Mouse (Mus musculus): Measurements from ENCODE around the gene Pea15a. TPM values are rescaled to one million over a fixed set of nuclear protein-coding genes. Genes with fewer than 3 reads are reported as not detected.
A peak's percentile ranks its signal among the peaks of the same experiment; 100 is the strongest.

Gene Pea15a
- total and polyA plus RNA-seq, 3 experiments, result 15.6 to 50.6 (median 23.7) TPM

DNA sequence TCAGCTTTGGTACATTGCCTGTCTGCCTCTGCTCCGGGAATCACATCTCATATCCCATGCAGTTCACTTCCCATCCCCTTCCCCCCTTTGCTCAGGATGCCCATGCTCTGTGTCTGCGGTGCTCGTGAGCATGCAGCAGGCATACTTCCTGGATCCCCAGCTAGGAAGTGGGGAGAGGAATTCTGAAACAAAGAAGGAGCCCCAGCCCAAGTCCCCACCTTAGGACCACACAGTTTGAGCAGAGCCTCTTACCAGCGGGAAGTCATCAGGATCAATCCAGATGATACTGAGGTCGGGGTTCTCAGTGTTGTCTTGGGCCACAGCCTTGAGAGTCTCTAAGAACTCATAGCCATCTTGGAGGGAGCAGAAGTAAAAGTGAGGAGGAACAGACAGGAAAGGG lies 6.2 kb upstream of the Pea15a start:
- dilution Hi-C loops (cut with MboI; ENCODE audit: extremely low pct_ligation_motif_present, extremely low pct_unique_long_range_greater_than_20kb, low sequenced_read_pairs) (no loop called here), in situ Hi-C loops (cut with MboI; ENCODE audit: low pct_ligation_motif_present, low pct_unique_long_range_greater_than_20kb, low sequenced_read_pairs) (no loop called here)
- H3K79me2 ChIP-seq (replicated peaks; ENCODE audit: control insufficient read depth, extremely low read depth, insufficient read depth, poor library complexity, severe bottlenecking), result no peaks in the 10 kb centered on the region
- H3K4me3 ChIP-seq (replicated peaks in 1 of 3; ENCODE audit: low read depth in 2 of 3, low read length in 2 of 3, poor library complexity in 1 of 3), result no peak overlapping the region
- H3K36me3 ChIP-seq (replicated peaks in 1 of 2; ENCODE audit: control insufficient read depth in 1 of 2, insufficient read depth in 1 of 2, low read length in 1 of 2), result peaks cover 3 to 5% of the 10 kb centered on the region in 2 experiments
- no peak overlapping the region for H3K27ac ChIP-seq (ENCODE audit: insufficient read depth, low read depth)
- no peak for DNase-seq (ENCODE audit: extremely low read depth)
- H3K4me1 ChIP-seq (ENCODE audit: control insufficient read depth in 1 of 2, insufficient read depth in 2 of 2), result peaks cover 4 to 18% of the 10 kb centered on the region in 2 experiments
- H3K9me3 ChIP-seq (replicated peaks; ENCODE audit: low read length), result no peaks in the 10 kb centered on the region
- TF ChIP-seq CHD2 (IDR thresholded peaks at IDR 0.05; ENCODE audit: low read length) (no peak), NELFE (IDR thresholded peaks at IDR 0.05; ENCODE audit: low read depth, low read length) (no peak), MEF2A (IDR thresholded peaks at IDR 0.05; ENCODE audit: borderline replicate concordance, low read depth, low read length) (no peak), MYC (IDR thresholded peaks at IDR 0.05; ENCODE audit: low read depth, low read length) (no peak), ETS1 (conservative IDR thresholded peaks at IDR 0.05; ENCODE audit: low read depth, low read length) (no peak), KAT2A (IDR thresholded peaks at IDR 0.05; ENCODE audit: insufficient replicate concordance, low read length) (no peak), USF1 (IDR thresholded peaks at IDR 0.05; ENCODE audit: low read depth, low read length) (no peak), RAD21 (IDR thresholded peaks at IDR 0.05; ENCODE audit: low read depth, low read length) (no peak), MAFK (IDR thresholded peaks at IDR 0.05; ENCODE audit: insufficient replicate concordance, low read length) (no peak), JUND (conservative IDR thresholded peaks at IDR 0.05; ENCODE audit: low read depth, low read length) (no peak), RCOR1 (conservative IDR thresholded peaks at IDR 0.05; ENCODE audit: low read depth, low read length) (no peak), PAX5 (IDR thresholded peaks at IDR 0.05; ENCODE audit: low read length) (no peak), GABPA (IDR thresholded peaks at IDR 0.05; ENCODE audit: insufficient replicate concordance, low read depth, low read length) (no peak), ZMIZ1 (IDR thresholded peaks at IDR 0.05; ENCODE audit: low read depth, low read length) (no peak), ZKSCAN1 (IDR thresholded peaks at IDR 0.05; ENCODE audit: borderline replicate concordance, low read depth, low read length) (no peak), EP300 (IDR thresholded peaks at IDR 0.05; ENCODE audit: low read length) (no peak), MXI1 (IDR thresholded peaks at IDR 0.05; ENCODE audit: low read depth, low read length) (no peak), POLR2AphosphoS2 (IDR thresholded peaks at IDR 0.05; ENCODE audit: low read depth, low read length) (no peak)
- H3K9ac ChIP-seq (ENCODE audit: insufficient read depth, low read depth), result no peak overlapping the region
- no peaks in the 10 kb centered on the region for H3K27me3 ChIP-seq (replicated peaks)
- no peak overlapping the region for H3K4me2 ChIP-seq (ENCODE audit: insufficient read depth, low read depth, poor library complexity, severe bottlenecking)

DNA sequence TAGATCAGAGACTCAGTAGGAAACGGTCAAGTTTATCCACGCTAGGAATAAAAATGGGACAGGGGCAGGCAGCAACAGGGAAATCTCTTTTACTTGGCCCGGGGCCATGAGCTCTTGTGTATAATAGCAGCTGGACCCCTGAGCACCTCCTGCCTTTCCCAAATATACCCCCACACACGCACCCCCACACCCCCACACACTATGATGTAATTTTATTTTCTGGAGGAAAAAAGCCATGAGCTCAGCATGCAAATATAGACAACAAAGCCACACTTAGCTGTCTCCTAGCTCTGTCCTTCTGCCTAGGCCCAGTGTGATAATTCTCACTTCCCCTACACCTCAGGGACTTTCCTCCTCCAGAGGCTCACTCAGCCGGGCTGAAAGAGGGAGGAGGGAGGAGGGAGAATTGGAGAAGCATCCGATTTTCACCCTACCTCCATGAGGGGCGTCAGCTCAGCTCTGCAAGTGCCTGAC lies 544 bp upstream of the Pea15a start:
- no peaks in the 10 kb centered on the region for H3K27me3 ChIP-seq (replicated peaks)
- peak overlapping the region; percentile 83 for H3K9ac ChIP-seq (ENCODE audit: insufficient read depth, low read depth)
- H3K4me3 ChIP-seq (replicated peaks in 1 of 3; ENCODE audit: low read depth in 2 of 3, low read length in 2 of 3, poor library complexity in 1 of 3), result peak overlapping the region in 2 of 3 experiments; percentile 28 to 78
- H3K36me3 ChIP-seq (replicated peaks in 1 of 2; ENCODE audit: control insufficient read depth in 1 of 2, insufficient read depth in 1 of 2, low read length in 1 of 2), result peaks cover 7 to 34% of the 10 kb centered on the region in 2 experiments
- in situ Hi-C loops (cut with MboI; ENCODE audit: low pct_ligation_motif_present, low pct_unique_long_range_greater_than_20kb, low sequenced_read_pairs), result no loop called here
- H3K27ac ChIP-seq (ENCODE audit: insufficient read depth, low read depth), result peak overlapping the region; percentile 32; the same call in 1 of the 2 replicates
- H3K4me1 ChIP-seq (ENCODE audit: control insufficient read depth in 1 of 2, insufficient read depth in 2 of 2), result peaks cover 13 to 51% of the 10 kb centered on the region in 2 experiments
- dilution Hi-C loops (cut with MboI; ENCODE audit: extremely low pct_ligation_motif_present, extremely low pct_unique_long_range_greater_than_20kb, low sequenced_read_pairs), result no loop called here
- H3K9me3 ChIP-seq (replicated peaks; ENCODE audit: low read length), result no peaks in the 10 kb centered on the region
- peak overlapping the region; percentile 76 for H3K4me2 ChIP-seq (ENCODE audit: insufficient read depth, low read depth, poor library complexity, severe bottlenecking)
- H3K79me2 ChIP-seq (replicated peaks; ENCODE audit: control insufficient read depth, extremely low read depth, insufficient read depth, poor library complexity, severe bottlenecking), result no peaks in the 10 kb centered on the region; the same call in 1 of the 2 replicates
- peak; percentile 77 for DNase-seq (ENCODE audit: extremely low read depth)
- TF ChIP-seq EP300 (IDR thresholded peaks at IDR 0.05; ENCODE audit: low read length) (peak; percentile 71), ELF1 (IDR thresholded peaks at IDR 0.05; ENCODE audit: low read depth, low read length) (no peak), USF1 (IDR thresholded peaks at IDR 0.05; ENCODE audit: low read depth, low read length) (no peak), JUN (IDR thresholded peaks at IDR 0.05; ENCODE audit: insufficient read depth, low read depth, low read length) (peak; percentile 84), CTCF (conservative IDR thresholded peaks at IDR 0.05 in 1 of 2, IDR thresholded peaks at IDR 0.05 in 1 of 2; ENCODE audit: low read depth in 2 of 2, low read length in 2 of 2) (no peak), RCOR1 (conservative IDR thresholded peaks at IDR 0.05; ENCODE audit: low read depth, low read length) (no peak), CHD2 (IDR thresholded peaks at IDR 0.05; ENCODE audit: low read length) (no peak), MEF2A (IDR thresholded peaks at IDR 0.05; ENCODE audit: borderline replicate concordance, low read depth, low read length) (peak; percentile 92), SMC3 (IDR thresholded peaks at IDR 0.05; ENCODE audit: low read depth, low read length) (0 out of 2 replicates have a peak, but pooled peaks have one; percentile 1), NELFE (IDR thresholded peaks at IDR 0.05; ENCODE audit: low read depth, low read length) (no peak), POLR2A (IDR thresholded peaks at IDR 0.05; ENCODE audit: low read depth, low read length) (no peak), TCF12 (IDR thresholded peaks at IDR 0.05; ENCODE audit: low read depth, low read length) (0 out of 2 replicates have a peak, but pooled peaks have one; percentile 11), ZC3H11A (IDR thresholded peaks at IDR 0.05; ENCODE audit: low read depth, low read length) (no peak), POLR2AphosphoS2 (IDR thresholded peaks at IDR 0.05; ENCODE audit: low read depth, low read length) (no peak), BHLHE40 (IDR thresholded peaks at IDR 0.05; ENCODE audit: low read depth, low read length) (peak; percentile 30; the same call in 1 of the 2 replicates), IRF4 (IDR thresholded peaks at IDR 0.05; ENCODE audit: low read depth, low read length) (peak; percentile 77; the same call in 1 of the 2 replicates), ZMIZ1 (IDR thresholded peaks at IDR 0.05; ENCODE audit: low read depth, low read length) (no peak), RAD21 (IDR thresholded peaks at IDR 0.05; ENCODE audit: low read depth, low read length) (no peak), ZKSCAN1 (IDR thresholded peaks at IDR 0.05; ENCODE audit: borderline replicate concordance, low read depth, low read length) (no peak), ETS1 (conservative IDR thresholded peaks at IDR 0.05; ENCODE audit: low read depth, low read length) (peak; percentile 69), TBP (conservative IDR thresholded peaks at IDR 0.05; ENCODE audit: low read depth, low read length) (no peak), HCFC1 (IDR thresholded peaks at IDR 0.05; ENCODE audit: low read depth, low read length) (no peak), MXI1 (IDR thresholded peaks at IDR 0.05; ENCODE audit: low read depth, low read length) (no peak; the same call in 1 of the 2 replicates), NRF1 (IDR thresholded peaks at IDR 0.05; ENCODE audit: low read depth, low read length) (no peak)
